Mouse (Mus musculus) G1E (cell line): Measurements from ENCODE around the gene Mgat4c.

ENCODE experiments used
- CTCF ChIP-seq: IDR thresholded peaks from 2 replicates; pipeline ENCODE4 v1.5.1; 2012; ENCODE audit warnings: low read depth, low read length, inconsistent platforms, mixed read lengths
- GATA1 ChIP-seq: IDR thresholded peaks from 2 replicates; pipeline ENCODE4 v1.6.1; 2012; ENCODE audit warnings: borderline replicate concordance, low read length, inconsistent platforms, mixed read lengths
- POLR2AphosphoS5 ChIP-seq: IDR thresholded peaks from 2 replicates; pipeline ENCODE4 v1.6.1; 2012; ENCODE audit warnings: low read depth, low read length, inconsistent platforms; ENCODE audit not compliant: insufficient replicate concordance

- TF ChIP-seq CTCF (no peak), POLR2AphosphoS5 (no peak), GATA1 (no peak)
These were observed 80.5 kb downstream of the Mgat4c start for GRCm38 (mm10) chr10:101761828-101762227.
